Mouse (Mus musculus): ENCODE results near the gene Zic3.

Gene Zic3

DNA sequence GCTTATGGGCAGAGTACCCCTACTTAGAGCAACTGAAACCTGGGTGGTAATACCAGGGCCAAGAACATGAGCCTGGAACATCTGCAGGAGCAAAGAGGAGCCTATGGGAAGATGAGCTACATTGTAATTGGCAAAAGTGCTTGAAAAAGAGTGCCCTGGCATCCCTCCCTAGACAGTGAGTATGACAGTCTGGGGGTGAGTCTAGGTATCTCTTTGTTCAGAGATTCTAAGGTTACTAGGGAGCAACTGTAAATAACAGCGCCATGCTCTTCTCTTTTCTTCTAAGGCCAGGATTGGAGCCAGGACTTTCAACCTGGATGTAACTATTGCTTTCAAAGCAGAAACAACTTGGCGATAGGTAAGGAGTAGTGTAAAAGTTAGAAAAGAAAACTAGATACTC lies at the start of gene Zic3:
Gene Zic3, plus strand, starts transcription at position 301 of the 400 bp plus-strand sequence.
- no peak for DNase-seq

DNA sequence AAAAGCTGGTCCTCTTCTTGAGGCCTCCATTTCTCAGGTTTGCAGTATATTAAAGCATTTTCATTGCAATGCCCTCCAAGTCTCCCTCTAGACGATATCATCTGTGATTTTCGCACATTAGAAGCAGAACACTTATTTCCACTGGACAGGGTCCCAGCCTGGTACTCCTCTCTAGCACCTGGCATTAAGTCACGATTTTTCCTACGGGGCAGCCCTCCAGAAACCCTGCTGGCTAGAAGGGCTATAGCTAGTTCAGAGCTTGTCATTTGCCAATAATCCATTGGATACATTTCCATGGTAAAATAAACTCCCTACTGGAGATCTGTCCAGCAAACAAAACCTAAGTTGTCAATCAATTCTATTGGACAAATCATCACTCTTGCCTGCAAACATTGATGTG lies 40.1 kb upstream of the Zic3 start:
- no peak for DNase-seq

DNA sequence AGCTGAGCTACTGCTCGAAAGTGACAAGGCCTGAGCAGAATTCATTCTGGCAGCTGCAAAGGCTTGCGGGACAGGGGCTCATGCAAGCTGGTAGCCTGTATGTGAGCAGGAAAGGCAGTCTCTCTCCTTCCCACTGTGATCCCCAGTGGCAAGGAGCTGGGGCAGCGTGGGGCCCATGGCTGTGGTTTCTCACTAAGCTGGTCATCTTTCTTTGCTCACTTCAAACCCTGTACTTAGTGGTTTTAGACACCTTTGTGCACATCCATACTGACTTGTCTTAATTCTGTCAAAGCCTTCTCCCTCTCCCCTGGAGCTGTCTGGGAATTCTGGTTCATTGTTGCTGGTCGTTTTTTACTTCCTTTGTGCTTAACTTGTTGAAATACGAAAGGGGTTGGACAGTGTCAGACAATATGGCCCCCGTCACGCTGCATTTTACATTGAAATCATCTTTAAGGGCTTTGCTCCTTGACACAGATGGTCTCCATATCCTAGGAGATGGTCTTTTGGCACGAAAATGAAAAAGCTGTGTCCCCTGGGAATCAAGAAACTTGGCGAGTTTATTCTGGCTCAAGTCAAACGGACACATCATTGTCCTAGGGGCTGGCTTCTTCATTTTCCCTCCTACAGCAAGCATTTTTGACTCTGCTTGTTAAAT lies 34.9 kb upstream of the Zic3 start:
- no peak for DNase-seq

DNA sequence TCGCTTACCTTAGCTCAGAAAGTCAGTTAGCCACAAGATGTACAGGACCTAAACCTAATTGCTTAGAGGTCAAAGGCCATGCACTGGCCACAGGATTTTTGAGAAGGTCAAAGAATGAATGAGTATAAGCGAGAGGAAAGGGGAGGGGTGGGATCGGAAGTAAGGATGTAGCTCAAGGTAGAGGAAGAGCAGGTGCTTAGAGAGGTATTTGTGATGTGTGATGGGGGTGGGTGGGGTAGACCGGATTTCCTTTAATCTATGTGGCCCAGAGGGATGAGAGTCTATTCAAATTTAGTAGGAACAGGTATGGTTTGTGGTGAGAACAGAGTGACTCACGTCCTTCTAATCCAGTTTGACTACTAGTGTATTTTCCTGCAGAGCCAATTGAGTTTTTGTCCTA lies 9.1 kb upstream of the Zic3 start:
- DNase-seq = no peak

DNA sequence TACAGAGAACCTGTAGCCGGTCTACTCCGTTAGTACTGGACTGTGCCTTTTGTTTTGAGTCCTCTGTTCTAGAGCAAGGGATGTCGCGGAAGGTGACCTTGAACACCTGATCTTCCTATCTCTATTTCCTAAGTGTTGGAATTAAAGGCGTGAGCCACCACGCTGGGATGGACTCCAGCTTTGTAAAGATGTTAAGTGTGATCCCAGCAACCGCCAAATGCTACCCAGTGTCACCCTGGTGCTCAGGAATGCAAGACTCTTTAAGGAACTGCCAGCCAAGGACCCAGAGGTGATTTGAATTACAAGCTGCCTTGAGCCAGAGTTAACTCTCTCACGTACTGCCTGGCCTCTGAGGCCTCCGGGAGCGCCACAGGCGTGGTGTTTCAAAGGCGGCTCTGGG lies 8.4 kb upstream of the Zic3 start:
- no peak for DNase-seq

DNA sequence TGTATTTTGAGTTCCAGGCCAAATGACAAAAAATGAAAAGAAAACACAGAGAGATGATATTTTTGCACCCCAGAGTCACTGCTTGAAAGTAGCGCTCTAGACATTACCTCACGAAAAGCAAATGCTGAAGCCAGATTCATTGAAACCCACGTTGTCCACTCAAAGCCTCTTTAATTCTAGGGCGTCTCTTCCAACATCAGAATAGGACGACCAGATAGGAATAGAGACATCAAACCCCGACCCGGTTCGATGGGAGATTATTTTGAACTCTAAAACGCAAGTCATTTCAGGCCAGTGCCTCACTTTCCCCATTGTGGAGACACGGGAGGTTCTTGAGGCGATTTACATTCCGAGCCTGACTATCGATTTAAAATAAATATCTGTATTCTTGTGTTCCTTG lies 7.7 kb upstream of the Zic3 start:
- no peak for DNase-seq

DNA sequence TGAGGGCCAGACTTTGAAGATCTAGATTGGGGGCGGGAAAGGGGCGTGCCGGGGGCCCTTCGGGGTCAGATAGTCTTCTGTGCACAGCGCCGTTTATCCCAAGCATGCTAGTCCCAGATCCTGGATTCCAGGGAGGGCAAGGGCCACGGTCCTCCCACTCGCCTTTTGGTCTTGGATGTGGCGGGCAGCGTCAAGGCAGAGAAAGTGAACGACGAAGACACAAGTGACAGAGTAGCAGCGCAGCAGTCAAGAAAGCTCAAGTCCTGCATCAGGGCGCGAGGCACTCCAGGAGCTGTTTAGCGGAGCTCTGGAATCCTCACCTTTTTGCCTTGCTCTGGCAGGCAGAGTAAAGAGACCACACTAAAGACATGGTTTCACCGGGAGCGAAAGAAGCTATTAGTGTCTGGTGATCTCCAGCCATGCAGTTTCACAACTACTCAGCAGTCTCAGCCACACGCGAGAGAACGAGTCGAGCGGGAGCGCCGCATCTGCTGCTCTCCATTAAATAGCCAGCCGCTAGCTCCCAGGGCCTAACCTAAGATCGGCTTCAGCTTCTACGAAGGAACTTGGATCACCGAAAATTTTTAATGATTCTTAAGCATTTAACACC lies 7.1 kb upstream of the Zic3 start:
- DNase-seq = no peak

DNA sequence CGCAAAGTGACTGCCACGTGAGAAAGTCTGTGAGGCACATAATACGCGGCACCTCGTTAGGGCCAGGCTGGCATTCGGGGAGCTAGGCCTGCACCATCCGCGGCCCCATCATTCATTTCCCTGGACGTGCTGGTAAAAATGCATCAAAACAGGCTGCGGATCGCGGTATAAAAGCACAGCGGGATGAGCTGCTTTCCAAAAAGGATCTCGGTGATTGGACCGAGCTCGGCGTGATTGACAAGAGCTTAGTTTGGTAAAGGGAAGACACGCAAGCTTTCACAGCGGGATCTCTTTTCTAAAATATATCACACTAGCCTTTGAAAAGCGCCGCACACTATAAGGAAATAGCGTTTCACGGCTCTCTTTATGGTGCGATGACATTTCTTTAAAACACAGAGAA lies 3.8 kb upstream of the Zic3 start:
- DNase-seq = no peak

DNA sequence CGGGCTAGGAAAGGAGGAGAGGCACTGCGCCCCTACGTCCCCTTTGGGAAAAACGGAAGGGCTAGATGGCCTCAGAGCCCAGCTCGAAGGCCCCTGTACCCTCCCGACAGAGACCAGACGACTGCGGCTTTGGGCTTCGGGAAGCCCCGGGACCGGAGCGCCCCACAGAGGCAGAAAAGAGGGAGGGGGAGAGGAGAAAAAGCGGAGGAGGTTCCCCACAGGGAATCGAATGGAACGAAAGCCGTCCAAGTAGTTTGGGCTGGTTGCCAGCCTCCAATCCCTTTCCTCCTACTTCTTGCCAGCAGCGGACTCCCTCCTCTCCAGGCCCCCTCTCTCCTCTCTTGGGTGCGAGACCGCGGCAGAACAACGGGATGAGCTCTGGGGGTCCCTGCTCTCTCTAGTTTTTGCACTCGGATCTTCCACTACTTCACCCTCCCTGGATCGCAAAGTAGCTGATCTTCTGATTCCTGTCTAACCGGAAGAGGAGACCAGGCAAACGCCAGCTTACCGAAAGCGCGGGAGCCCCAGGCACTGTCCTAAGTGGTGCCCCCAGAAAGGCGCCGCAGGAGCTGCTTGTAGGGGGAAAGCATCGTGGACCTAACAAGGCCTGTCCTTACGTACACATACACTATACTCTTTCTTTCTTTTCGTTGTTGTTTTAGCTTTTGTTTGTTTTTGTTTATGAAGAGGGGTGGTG lies 3.1 kb upstream of the Zic3 start:
- DNase-seq = no peak

DNA sequence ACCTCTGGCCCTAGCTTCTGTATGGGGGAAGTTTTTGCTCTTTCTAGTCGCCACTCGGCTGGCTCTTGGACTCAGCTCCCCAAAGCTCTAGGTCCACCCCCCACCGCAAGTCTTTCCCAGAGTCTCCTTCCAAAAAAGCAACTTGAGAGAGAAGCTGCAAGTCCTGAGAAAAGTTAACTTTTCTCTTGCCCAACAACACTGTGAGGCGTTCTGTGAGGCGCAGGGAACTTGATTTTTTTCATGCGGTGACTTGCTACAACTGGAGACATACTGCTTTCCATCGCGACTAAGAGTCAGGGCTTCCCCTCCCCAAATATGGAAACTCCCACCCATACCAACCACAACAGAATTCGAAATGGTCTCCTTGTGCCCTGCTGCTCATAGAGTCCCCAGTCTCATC lies 5.1 kb downstream of the Zic3 start:
- no peak for DNase-seq

DNA sequence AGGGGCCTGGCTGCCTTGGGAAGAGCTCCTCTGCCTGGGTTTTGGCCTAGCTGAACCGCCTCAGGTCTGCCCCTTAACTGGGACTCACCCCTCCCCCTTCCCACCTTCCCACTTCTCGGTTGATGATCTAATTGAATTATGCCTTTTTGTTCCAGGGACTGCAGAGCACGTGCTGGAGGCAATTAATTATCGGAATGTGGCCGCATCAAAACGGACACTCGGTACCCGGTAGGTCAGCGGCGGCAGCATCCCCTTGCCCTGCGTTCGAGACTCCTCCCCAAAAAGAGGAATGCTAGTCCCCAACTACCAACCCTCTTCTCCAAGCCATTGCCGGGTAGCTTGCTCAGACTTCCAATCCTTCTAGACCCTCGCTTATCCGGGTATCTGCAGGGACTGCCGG lies 5.6 kb downstream of the Zic3 start:
- no peak for DNase-seq

DNA sequence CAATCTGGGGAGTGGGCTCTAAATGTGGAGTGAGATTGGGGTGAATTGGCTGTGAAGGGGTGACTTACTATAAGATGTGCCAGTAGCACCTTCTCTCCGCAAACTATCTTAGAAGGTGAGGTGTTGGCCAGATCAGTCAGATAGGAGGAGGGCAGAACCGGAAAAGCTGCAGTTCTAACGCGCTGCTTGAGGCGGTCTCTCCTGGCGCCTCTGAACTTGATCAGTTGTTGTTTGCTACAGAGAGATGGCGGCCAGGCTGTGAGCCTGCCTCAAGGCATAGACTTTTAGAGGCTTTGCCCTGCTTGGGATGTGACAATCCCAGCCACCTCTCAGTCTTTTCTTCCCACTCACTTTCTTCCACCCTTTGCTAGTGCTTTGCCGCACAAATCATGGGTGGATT lies 6.4 kb downstream of the Zic3 start:
- DNase-seq = no peak

DNA sequence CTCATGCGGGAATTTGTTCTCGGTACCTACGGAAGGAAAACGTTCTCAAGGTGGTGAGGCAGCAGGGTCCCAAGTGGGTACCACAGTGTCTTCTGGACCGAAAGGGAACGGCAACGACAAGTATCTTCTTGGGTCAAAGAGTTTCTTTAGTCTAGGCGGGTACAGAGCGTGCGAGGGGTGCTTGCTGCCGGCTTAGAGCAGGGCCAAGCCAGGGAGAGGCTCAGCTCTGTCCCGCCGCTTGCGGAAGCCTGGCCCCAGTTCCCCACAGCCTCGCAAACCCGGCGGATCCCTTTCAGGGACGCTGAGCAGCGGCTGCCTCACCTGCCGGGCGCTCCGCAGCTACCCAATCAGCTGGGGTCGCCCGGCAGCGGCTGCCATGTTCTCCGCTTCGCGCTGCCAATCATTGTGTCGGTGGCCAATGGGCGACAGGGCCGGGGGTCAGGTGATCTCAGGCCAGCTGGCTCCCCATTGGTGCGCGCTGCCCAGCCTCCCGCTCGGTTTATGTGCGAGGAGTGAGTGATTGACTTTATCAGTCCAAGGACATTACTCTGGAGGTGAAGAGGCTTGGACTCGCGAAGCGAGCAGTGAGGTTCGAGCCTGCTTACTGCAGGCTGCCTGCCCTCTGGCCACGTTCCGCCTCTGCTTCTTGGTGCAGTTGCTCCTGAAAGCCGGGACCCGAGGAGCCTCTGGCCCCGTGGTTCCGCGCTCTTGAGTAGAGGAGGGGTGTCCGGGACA lies 7.8 kb downstream of the Zic3 start:
- no peak for DNase-seq

DNA sequence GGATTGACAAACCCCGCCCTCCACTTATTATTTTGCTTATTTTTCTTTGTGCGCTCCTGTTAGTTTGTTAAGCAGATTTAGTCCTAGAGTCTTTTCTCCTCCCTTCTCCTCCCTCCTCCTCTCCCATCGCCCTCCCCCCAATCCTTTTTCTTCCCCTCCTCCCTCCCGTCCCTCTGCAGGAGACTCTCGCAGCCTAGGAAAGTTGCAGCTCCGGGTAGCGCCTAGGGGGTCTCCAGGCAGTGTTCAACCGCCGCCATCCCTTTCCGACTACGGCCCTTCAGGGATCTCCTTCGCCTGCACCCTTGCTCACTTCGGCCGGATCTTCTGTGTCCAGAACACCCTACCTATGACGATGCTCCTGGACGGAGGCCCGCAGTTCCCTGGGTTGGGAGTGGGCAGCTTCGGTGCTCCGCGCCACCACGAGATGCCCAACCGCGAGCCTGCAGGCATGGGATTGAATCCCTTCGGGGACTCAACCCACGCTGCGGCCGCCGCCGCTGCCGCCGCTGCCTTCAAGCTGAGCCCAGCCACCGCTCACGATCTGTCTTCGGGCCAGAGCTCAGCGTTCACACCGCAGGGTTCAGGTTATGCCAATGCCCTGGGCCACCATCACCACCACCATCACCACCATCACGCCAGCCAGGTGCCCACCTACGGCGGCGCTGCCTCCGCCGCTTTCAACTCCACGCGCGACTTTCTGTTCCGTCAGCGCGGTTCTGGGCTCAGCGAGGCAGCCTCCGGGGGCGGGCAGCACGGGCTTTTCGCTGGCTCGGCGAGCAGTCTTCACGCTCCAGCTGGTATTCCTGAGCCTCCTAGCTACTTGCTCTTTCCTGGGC lies 8.6 kb downstream of the Zic3 start:
- no peak for DNase-seq

DNA sequence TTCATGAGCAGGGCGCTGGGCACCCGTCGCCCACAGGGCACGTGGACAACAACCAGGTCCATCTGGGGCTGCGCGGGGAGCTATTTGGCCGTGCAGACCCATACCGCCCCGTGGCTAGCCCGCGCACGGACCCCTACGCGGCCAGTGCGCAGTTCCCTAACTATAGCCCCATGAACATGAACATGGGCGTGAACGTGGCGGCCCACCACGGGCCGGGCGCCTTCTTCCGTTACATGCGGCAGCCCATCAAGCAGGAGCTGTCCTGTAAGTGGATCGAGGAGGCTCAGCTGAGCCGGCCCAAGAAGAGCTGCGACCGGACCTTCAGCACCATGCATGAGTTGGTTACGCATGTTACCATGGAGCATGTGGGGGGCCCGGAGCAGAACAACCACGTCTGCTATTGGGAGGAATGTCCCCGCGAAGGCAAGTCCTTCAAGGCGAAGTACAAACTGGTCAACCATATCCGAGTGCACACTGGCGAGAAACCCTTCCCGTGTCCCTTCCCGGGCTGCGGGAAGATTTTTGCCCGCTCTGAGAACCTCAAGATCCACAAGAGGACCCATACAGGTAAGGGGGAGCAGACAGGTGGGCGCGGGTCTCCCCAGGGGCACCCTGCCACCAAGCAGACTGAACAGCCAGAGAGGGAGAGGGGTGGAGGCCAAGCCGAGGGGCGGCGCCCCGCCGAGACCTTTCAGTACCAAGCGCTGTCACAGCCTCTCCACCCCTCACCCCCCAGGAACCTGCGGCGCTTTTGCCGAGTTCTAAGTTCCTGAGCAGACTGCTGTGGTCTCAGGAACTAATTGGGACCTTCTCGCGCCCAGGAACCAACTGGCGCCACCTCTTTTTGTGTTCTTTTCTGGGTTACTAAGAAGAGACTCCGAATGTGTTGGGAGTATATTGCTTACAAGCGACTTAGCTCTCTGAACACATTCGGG lies 9.4 kb downstream of the Zic3 start:
- DNase-seq = no peak

DNA sequence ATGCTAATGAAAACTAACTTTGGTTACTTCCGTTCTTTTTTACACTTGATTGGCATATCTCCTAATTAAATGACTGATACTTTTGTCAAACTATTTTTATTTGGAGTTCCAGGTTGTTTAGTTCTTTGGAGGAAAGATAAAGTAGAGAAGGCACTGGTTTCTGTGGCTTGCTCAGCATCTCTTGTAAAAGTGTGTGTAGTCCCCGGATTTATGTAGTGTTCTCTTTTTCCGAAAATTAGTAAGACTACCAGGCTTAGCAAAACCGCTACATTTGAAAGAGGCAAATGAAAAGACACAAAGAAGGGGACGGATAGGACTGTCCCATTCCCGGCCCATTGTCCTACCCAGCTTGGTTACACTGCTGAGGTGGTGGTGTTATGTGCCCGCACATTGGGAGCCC lies 10.1 kb downstream of the Zic3 start:
- no peak for DNase-seq

DNA sequence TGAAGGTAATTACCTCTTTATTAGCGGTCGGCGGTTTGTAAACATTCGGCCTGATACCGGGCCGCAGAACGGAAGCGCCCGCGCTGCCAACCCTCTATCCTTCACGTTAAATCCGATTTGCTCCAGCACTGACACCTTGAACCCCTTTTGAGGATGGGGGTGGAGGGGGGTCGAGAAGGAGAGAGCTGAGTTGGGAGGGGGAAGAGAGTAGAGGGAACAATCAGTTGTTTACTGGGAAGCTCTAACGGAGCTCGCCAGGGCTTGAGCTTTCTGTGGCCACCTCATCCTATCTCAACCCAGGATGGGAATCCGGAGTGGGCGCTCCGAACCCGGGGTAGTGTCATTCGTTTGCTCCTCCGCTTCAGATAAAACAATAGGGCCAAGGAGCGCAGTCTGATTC lies 11.0 kb downstream of the Zic3 start:
- no peak for DNase-seq

DNA sequence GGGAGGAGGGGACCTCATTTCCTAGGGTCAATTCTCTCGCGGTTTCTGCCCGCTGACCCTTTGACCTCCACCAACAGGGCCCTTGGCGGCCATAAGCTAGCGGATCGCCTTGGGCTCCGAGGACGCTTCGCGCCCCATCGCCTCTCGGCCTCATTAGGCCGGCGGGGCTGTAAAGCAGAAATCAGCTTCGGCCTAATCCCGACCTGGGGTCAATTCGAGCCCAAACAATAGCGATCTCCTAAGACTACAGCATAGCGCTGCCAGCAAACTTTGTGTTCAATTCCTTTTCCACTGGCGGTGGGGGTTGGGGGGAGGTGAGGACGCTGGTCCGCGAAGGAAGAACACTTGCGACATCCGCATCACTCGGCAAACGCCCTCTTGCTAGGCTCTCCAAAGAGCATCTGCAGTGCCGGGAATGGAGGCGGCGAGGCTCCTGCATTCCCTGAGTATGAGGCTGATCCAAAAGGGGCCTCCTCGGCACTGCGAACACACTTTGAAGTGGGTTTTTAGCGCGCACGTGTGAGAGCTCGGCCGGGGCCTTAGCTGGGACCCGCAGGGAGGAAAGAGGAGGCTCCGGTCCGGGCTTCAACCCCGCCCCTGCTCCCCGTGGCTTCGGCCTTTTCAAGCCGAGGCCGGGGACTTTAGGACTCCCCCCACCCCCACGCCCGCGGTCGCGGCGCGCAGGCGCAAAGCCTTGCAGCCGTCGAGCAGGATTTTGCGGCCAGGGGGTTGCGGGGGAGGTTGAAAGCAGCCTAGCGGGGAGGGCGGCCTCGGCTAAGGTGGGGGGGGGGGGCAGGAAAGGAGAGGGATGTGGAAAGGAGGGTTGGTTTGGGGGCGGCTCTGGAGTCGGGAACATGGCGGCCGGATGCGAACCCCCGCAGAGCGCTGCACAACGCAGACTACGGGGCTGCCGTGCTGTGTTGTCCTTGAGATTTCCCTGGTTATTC lies 15.8 kb downstream of the Zic3 start:
- no peak for DNase-seq

DNA sequence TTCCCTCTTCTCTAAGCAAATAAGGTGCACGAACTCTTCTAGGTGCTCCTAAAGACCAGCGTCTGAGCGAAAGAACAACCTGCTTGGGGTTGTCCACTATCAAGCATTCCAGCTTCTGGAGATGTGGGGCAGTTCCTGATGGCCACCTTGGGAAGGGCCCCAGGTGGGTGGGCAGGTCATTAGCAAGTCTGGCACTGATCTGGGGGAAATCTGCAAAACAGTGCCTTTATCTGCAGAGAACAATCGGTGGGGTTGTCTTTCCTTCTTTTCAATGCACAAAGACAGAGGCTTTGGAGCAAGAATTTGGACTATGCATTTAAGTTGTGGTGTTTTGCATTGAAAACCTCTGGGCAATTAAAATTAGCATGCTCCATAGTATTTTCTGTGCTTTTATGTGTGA lies 17.2 kb downstream of the Zic3 start:
- no peak for DNase-seq

DNA sequence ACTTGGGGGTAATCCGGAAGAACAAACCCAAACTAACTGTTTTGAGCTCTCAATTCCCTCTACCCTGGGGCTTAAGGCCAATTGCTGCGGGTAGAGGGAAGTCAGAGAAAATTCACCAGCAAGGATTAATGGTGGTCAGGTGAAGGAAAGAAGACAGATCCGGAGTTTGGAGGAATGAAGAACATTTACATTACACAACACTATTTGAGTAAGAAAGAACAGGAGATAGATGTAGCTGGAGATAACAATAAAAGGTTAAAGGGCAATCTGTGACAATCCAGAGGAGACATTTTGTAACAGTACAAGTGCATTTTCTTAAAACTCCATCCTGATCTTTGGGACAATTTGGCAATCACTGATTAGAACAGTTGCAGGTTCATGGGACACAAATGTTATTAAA lies 19.4 kb downstream of the Zic3 start:
- no peak for DNase-seq

DNA sequence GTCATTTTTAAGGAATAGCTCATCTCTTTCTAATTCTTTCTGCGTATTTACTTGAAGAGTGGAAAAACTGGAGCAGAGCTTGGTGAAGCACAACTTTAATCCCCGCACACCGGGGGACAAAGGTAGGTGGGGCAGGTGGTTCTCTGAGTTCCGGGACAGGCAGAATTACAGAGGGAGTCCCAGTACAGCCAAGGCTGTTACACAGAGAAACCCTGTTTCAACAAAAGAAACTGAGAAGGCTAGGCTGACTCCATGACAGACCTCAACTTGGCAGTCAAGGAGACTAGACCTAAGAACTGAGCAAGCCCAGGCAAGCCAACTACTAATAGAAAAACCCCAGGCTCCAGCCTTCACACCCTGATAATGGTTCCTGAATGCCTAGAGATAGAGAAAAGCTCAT lies 20.0 kb downstream of the Zic3 start:
- DNase-seq = no peak

Measured in thymus, postnatal 25 days (tissue).